Mouse (Mus musculus) layer of hippocampus, postnatal 36 days (tissue): ENCODE measurements around the gene Ctbp1. TPM values are rescaled to one million over a fixed set of nuclear protein-coding genes. Genes with fewer than 3 reads are reported as not detected.

ENCODE experiments used
- DNase-seq, 2 experiments: peaks; one replicate each; pipeline ENCODE4 v3.0.0; 2022
- total RNA-seq, 2 experiments: library from RNA; stranded (reverse); gene quantifications; 2 replicates each; pipeline ENCODE4 v1.2.3; 2021

Gene Ctbp1
- total RNA-seq, 2 experiments from 2014 or later: 276 to 303 TPM

- no peak for DNase-seq
Observed at GRCm38 (mm10) chr5:33207136-33207535, 67.7 kb downstream of the Ctbp1 start.

- no peak for DNase-seq
Observed at GRCm38 (mm10) chr5:33206328-33206727, 68.5 kb downstream of the Ctbp1 start.

GRCm38 (mm10) chr5:33204284-33204683, 70.5 kb downstream of the Ctbp1 start:
- DNase-seq: no peak

GRCm38 (mm10) chr5:33203691-33204242, 71.0 kb downstream of the Ctbp1 start:
- peak; percentile 73 to 78 for DNase-seq

- no peak for DNase-seq
Observed at GRCm38 (mm10) chr5:33203171-33203565, 71.6 kb downstream of the Ctbp1 start.

- no peak for DNase-seq
Observed at GRCm38 (mm10) chr5:33202516-33203170, 72.2 kb downstream of the Ctbp1 start.

GRCm38 (mm10) chr5:33201697-33202096, 73.1 kb downstream of the Ctbp1 start:
- DNase-seq: no peak

GRCm38 (mm10) chr5:33200071-33200470, 74.7 kb downstream of the Ctbp1 start:
- no peak for DNase-seq

Other genes with a start within 250 kb of the Ctbp1 start
- gene Slc5a1, start 170.8 kb downstream of the Ctbp1 start, total RNA-seq: under 1 TPM in 1 of 2 experiments, not detected in 1; 0.12 TPM
- under 1 TPM; 0.37 to 0.40 TPM for gene Spon2, start 56.5 kb downstream of the Ctbp1 start, total RNA-seq
- 10 to 100 TPM; 97.2 to 99.3 TPM for gene Maea, start 60.5 kb upstream of the Ctbp1 start, total RNA-seq
- 1 to 10 TPM; 5.5 to 5.6 TPM for gene Uvssa, start 103.6 kb upstream of the Ctbp1 start, total RNA-seq
- gene Nkx1-1, start 159.0 kb upstream of the Ctbp1 start, total RNA-seq: not detected